Mouse (Mus musculus) embryo, embryonic 11.5 days (tissue): ENCODE data around the gene Wnt2b.

Experiments used
- DNase-seq: peaks from one replicate; pipeline ENCODE4 v3.0.0-alpha.2; 2012; ENCODE audit warnings: low read depth, low spot score

Gene Wnt2b

DNA sequence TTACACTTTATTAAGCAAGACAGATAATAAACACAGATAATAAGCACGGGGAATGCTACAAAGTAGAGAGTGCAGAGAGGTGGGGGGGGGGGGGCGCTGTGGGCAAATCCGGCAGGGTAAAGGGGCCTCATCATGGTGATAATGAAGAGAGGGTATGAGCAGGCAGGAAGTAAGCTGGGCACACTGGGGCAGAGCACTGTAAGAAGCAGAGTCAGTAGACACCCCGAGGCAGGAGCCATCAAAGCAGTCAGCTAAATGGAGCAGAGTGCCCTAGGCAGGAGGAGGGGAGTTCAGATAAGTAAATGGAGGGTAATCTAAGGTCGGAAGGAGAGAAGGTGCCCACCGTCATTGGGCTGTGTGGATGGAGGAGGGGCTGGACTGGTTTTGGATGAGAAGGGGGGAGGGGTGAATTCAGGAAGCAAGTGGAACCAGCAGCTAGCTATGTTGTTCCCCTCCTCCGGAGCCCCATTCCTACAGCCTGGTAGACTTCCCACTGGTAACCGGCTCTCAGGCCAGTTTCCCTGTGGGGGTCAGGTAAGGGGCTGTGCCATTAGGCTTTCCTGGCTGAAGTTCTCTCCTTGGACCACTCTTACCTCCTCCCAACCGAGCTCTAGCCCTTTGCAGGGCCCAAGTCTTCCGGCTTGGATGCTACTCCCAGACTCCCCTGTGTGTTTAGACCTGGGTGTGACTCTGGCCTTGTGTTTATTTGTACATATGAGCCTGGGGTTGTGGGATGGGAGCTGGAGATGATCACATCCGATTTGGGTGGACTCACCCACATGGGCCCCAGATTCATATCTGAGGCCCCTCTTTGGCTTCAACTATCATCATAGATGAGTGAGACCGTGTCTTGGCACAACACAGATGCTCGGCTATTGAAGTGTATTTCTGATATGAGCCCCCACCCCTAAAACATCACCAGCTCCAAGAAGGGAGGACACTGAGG is 1.9 kb upstream of the Wnt2b start:
- DNase-seq: no peak

DNA sequence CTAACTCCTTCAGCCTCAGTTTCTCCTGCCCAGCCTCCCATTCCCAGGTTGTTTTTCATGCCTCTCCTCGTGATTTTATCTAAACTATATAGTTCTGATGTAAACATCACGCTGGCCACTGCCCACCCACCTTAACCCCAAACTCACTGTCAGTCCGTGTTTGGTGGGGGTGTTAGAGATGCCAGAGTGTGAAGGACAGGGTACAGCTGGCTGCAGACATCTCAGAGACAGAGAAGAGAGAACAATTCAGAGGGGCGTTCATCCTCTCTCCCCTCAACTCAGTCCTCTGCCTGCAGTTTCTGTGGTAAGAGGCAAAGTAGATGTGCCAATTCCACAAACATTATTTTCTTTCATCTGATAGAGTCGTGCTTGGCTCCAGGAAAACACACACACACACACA is 1.1 kb upstream of the Wnt2b start:
- DNase-seq: no peak

DNA sequence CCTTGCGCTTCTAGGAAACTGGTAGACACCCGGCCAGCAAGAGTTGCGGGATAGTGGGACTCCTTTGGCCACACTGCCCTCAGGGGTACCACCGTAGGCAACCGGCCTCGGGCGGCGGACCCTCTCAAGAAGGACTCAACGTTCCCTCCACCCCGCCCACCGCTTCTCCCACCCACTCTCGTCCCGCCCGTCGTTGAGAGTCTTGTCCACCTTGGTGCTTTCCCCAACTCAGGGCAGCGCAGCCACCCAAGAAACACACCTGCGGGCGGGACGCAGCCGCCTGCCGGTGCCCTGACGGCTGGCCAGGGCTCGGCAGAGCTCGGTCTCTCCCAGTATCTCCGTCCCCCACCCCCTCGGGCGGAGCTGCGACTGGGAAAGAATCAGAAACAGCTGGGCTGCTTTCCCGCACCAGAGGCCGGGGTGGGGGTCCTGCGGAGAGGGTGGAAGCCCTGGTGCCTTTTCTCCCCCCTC is 455 bp upstream of the Wnt2b start:
- DNase-seq: no peak

DNA sequence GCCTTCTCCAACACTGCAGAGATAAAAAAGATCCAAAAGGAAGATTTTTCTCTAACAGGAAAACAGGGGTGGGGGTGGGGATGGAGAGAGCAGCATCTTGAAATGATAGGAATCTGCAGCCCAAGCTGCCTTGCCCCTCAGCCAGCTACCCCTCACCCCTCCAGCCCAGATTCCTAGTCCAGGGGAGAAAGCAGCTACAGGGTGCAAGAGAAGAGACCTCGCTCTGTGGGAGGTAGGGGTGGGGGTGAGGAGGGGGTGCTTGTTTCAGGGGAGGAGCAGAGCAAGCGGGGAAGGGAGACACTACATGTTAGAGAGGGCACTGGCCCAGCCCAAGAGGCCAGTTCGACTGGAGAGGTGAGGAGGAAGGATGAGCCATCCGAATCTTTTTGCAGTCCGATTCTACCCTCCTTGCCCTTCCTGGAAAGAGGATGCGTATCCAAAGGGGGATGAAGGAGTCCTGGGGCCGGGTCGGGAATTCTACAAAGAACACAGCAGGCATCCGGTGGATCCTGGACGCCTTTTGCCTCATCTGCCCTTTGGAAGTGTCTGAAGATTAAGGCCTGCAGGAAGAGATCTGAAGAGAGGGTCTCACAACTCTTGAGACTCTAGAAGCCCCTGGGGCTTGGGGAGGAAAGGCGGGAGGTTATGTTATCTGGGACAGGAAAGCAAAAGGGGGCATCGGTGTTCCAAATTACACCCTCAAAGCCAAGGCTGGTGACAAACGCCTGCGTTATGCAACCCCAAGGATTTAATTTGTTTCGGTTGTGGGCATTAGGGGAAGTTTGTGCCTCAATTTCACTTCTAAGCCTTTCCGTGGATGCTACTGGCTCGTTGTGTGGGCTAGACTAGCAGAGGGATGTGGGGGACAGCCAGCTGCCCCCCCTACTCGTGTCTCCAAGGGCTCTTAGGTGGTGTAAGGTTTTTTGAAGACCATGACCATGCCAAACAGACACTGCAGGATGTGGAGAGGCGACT is 1.4 kb downstream of the Wnt2b start:
- no peak for DNase-seq

DNA sequence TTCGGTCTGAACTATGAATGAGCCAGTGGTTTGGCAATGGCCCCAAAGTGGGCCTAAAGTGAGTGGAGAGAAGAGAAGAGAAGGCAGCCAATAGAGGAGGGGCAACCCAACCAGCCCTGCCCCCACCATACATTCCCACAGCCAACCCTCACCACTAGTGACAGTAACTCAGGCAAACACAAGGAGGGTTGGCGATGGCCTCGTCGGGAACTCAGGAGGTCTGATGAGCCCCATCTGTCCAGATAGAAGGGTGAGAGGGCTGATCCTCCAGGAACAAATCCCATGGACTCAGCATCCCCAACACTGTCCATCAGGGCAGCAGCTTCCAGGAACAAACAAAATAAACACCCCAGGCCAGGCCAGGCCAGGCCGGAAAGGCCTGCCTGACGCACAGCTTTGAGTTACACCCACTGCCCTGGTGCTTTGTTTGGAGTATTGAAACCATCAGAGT is 5.6 kb downstream of the Wnt2b start:
- DNase-seq: no peak

DNA sequence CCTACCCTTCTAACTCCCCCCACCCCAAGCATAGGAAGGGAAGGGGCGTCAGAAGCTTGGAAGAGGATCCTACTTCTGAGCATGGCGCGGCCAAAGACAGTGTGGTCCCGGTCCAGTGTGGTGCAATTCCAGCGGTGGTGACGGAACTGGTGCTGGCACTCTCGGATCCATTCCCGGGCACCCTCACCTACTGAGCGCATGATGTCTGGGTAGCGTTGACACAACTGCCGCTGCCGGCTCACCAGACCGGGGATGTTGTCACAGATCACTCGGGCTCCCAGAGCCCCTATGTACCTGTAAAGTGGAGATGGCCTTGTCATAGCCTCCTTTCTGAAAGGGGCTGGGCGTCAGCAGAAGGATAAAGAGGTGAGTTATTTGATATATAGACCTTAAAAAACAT is 7.2 kb downstream of the Wnt2b start:
- DNase-seq: no peak

DNA sequence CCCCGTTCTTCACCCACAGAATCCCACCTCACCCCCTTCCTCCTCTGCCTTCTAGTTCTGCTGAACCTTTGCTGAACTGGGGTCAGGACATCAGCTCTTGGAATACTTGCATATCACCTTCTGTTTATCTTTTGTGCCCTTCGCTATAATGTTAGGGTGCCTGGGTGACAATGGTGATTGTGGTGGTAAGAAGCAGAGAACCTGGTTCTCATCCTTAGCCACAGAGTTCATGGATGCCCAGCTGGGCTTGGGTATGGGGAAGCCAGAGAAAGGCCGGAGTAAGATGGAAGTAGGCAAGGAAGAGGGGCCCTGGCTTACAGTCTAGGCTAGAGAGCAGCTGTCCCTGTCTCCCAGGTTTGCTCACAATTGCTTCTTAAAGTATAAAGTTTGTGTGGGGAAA is 7.6 kb downstream of the Wnt2b start:
- DNase-seq: no peak

DNA sequence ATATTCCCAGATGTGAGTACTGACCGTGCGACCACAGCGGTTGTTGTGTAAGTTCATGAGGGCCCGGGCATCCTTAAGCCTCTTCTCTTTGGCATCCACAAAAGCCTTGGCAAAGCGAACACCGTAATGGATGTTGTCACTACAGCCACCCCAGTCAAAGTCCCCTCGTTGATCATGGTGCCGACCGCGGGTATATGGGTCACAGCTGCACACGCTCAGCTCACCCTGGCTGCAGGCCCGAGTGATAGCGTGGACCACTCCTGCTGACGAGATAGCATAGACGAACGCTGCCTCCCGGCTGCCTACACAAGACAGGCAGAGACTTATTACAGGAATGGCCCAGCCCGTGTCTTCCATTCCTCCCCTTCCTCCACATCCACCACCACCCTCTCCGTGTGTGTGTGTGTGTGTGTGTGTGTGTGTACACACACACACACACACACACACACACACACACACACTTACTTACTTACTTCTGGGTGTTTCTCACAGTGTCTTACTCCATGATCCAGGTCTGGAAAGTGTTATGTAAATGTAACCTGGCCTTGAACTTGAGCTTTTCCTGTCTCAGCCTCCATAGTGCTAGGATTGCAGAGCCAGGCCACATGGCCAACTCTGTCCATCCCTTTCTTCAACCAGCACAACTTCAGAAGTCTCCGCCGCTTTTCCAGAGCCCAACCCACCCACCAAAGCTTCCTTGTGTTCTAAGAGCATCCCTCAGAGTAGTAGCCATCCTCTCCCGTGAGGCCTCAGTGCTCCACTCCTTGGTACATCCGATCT is 8.6 kb downstream of the Wnt2b start:
- no peak for DNase-seq

DNA sequence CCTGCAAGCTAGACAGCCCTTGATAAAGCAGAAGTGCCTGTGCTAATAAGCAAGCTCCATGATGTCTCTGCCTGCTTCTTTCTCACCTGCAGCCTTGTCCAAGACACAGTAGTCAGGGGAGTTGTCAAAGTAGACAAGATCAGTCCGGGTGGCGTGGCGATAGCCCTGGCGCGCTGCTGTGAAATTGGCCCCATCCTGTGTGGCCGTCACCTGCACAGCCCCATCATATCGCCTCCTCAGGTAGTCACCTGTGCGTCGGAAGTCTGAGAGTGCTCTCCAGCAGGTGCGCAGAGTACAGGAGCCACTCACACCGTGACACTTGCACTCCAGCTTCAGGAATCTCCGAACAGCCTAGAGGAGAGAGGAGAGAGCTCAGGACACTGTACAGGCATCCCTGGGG is 10.8 kb downstream of the Wnt2b start:
- DNase-seq: no peak

DNA sequence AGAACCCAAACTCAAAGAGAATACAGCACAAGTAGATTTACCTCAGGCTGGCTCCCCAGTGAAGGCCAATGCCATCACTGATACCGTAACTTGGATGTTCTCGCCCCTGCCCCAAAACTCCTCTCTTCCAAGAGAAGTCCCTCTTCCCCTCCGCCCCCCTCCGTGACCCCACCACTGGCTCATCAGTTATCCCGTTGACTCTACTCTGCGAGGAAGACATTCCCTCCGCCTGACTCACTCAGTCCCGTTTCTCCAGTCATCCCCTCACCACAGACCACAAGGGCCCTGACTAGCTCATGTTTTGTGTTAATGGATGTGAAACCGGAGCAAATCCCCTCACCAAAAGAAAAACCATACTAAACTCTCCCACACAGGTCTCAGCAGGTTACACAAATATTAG is 16.8 kb downstream of the Wnt2b start:
- DNase-seq: no peak

DNA sequence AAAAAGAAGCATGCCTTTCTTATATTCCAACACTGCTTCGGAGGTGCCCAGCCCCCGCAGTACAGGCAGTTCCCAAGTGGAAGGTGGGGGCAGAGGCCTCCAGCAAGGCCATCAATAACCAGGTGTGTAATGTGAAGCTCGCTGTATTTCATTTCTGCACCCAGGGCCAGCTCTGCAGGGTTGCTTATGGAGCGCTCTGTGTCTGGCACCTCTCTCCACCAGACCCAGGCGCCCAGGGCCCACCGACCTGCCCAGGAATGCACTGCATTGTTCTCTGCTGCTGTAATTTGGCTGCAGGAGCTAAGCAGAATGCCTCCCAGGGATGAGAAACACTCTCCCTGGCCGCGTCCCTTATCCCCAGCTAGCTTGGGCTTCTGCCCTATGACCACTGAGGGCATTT is 18.4 kb downstream of the Wnt2b start:
- no peak for DNase-seq

DNA sequence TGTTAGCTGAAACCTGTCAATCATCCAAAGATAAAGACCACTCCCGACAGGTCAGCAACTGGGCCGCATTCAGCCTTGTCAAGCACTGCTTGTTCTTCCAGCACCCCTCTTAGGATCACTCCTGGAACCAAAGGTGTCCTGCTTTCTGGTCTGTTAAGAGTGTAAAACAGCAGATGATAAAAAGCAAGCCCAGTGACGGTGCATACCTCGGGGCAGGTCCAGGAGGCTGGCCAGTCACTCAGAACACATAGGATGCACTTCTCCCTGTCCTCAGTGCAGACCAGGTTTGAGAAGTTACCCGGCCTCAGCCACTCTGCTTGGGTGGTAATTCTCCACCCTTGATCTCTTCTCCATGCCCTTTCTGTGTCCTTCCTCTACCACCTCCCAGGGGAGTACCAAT is 19.0 kb downstream of the Wnt2b start:
- no peak for DNase-seq

DNA sequence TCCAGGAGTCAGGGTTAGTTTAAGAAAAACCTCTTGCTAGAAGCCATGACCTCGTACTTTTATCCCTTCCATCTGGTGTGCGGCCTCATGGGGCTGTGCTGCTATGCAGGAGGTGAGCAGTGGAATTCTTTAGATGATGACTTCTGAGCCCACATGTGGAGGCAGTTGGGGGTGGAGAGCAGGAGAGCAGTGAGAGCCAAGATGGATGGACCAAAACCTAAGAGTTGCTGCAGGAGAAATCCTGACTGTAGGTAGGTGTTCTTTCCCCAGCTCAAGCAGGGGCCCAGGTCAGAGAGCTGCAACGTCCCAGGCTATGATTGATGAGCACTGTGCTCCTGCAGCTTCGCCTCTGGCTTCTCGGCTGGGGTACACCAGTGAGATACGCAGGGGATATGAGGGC is 21.0 kb downstream of the Wnt2b start:
- no peak for DNase-seq

DNA sequence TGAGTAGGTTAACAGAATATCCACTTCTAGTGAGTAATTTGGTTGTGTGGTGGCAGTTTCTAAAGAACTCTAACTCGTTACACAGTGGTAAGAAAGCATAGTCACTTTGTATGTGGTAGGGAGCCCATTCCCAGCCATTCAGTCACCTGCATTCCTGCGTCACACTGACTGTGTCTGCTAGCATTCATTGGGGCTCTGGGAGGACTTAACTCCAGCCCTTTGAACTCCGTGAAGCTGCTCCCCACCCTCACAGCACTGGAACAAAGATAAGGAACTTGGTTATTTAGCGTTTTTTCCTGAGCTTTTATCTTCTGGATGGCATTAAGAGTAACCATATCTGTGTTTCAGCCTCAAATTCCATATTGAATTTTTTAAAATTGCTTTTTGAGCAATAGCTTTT is 23.4 kb downstream of the Wnt2b start:
- DNase-seq: no peak

DNA sequence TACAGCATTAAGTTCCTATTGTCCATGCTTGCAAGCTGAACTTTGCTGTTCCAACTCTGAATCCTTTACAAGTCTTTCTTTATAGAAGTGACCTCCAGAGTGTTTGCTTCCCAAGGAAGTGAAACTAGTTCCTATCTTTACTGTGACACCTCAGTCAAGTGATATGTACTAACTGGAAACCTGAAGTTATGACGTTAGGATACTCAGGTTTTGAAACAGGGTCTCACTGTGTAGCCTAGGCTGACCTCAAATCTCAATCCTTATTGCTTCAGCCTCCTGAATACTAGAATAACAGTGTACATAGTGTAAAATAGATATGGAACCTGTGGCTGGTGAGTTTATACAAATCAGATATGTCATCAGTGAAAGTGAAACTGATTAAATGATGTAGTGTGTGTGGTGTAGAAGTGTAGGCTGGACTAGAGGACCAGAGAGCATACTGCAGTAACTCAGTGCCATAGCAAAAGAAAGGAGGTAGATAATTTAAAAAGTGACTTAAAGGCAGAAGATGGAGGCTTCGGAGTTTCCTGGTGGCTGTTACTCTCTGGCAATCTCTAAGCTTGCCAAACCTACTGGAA is 23.9 kb downstream of the Wnt2b start:
- DNase-seq: no peak

DNA sequence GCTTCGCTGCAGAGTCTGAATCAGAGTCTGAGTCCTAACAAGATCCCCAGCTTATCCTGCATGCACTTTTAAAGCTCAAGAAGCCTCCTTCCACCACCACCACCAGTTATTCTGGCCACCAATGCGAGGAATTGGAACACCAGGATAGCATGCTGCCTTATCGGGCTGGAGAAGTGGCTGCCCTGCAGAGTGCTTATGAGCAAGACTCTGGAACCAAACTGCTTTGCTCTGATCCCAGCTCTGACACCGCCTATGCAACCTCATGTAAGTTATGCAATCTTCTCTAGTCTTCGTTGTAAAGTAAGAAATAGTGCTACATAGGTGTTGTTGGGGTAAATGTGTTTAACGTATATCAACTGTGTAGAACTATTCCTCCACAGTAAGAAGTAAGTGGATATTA is 32.3 kb downstream of the Wnt2b start:
- no peak for DNase-seq

DNA sequence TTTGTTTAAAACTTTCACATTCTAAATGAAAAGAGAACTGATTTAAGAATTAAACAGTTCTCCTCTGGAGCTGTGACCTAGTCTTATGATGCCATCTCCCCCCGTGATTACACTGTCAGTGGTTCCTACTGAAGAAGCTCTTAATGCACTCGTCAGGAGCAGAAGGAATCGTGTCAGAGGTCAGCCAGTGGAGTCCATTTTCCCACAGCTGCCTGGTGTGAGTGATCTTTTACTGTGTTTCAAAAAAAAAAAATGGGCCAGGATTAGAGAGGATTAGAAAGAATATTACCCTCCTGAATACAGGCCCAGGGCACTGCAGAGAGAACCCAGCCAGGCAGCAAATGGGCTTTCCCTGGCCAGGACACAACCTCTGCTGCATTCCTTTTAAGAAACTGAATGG is 46.7 kb downstream of the Wnt2b start:
- no peak for DNase-seq

DNA sequence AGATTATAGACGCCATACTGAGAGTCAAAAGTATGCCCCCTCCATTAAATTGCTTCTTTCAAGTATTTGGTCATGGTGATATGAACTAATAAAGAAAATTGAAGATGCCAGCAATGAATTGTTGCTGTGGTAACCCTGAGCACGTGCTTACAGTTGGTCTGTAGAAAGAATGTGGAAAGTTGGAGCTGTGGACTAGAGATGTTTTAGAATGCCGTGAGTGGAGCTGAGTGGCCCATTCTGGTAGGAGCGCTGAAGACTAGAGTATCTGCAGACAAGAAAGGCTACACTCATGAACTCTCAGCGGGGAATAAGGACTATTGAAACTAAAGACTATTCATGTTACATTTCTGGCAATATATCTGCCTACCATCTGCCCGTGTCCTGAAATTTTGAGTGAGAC is 52.5 kb downstream of the Wnt2b start:
- DNase-seq: no peak

DNA sequence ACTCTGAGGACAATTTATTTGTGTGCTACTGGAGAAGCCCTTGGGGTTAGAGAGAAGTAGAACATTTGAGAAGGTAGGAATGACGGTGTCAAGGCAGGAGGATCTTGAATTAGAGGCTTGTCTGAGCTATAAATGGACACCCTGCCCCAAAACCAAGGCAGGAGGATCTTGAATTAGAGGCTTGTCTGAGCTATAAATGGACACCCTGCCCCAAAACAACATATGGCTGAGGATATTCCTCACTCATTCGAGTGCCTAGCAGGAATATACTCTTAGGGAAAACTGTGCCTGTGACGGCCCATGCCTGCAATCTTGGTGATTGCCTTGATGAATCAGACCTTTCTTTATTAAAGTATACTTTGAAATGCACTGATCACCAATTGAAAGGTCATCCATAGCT is 55.7 kb downstream of the Wnt2b start:
- no peak for DNase-seq

DNA sequence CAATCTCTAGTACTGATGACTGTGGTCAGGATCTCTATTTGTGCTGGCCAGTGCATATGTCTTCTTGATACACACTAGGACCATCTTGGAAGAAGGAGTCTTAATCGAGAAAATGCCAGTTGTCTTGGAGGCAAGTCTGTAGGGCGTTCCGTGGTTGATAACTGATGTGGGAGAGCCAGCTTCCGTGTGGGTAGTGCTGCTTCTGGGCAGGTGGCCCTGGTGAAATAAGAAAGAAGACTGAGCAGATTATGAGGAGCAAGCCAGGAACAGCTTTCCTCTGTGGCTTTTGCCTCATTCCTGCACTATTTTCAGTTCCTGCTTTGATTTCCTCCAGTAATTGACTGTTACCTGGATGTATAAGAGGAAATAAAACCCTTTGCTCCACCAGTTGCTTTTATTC is 56.3 kb downstream of the Wnt2b start:
- no peak for DNase-seq

DNA sequence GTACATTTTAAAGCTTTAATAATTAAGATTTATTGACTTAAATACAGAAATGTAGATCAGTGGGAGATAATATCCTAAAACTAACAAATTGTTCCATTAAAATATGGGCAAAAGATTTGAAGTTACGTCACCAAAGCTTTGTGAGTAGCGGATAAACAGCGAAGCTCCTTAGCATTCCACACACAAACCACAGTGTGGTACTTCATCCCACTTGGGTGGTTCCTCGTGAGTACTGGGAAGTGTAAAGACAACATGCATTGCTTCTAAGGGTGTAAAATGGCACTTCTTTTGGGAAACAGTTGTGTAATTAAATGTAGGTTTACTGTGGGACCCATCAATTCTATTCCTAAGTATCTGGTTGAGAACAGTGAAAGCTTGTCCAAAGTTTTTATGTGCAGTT is 60.6 kb downstream of the Wnt2b start:
- no peak for DNase-seq
